Mouse (Mus musculus) MEL (cell line): ENCODE measurements around the gene Lamp1. TPM values are rescaled to one million over a fixed set of nuclear protein-coding genes. Genes with fewer than 3 reads are reported as not detected.

Experiments
- DNase-seq: peaks from one replicate; pipeline ENCODE4 v3.0.0; 2011; ENCODE audit warnings: low read depth, low spot score
- H3K27ac ChIP-seq: 2 replicates; pipeline ENCODE4 v1.5.1; 2012; ENCODE audit warnings: low read depth, mild to moderate bottlenecking, control low read depth, low read length, moderate library complexity; ENCODE audit not compliant: control insufficient read depth
- H3K27me3 ChIP-seq, 2 experiments: fragments of 150-350 bp in 1 of 2; sonication (generic) in 1 of 2; 2 replicates each; pipeline ENCODE4 v1.6.1; 2012; ENCODE audit warnings: low read length in 2 of 2, mild to moderate bottlenecking in 2 of 2, improper control_type of control experiment in 1 of 2, moderate library complexity in 1 of 2; ENCODE audit not compliant: insufficient read depth in 2 of 2, control insufficient read depth in 1 of 2
- H3K36me3 ChIP-seq, 2 experiments: 2 replicates each; pipeline ENCODE4 v1.6.1; 2012 to 2014; ENCODE audit warnings: low read length in 2 of 2, improper control_type of control experiment in 1 of 2, inconsistent platforms in 1 of 2, mild to moderate bottlenecking in 1 of 2; ENCODE audit not compliant: insufficient read depth in 2 of 2, control insufficient read depth in 1 of 2
- H3K4me1 ChIP-seq, 2 experiments: fragments of 150-350 bp in 1 of 2; sonication (generic) in 1 of 2; 2 replicates each; pipeline ENCODE4 v1.6.1; 2012; ENCODE audit warnings: low read length in 2 of 2, improper control_type of control experiment in 1 of 2, mild to moderate bottlenecking in 1 of 2; ENCODE audit not compliant: insufficient read depth in 2 of 2, control insufficient read depth in 1 of 2
- H3K4me3 ChIP-seq, 2 experiments: fragments of 150-350 bp in 1 of 2; sonication (generic) in 1 of 2; 2 replicates each; pipeline ENCODE4 v1.5.1; 2012; ENCODE audit warnings: low read depth in 2 of 2, low read length in 2 of 2, mild to moderate bottlenecking in 2 of 2, moderate library complexity in 2 of 2, control low read depth in 1 of 2, improper control_type of control experiment in 1 of 2; ENCODE audit not compliant: control insufficient read depth in 1 of 2, insufficient read depth in 1 of 2
- H3K79me2 ChIP-seq: 2 replicates; pipeline ENCODE4 v1.6.1; 2012; ENCODE audit warnings: mild to moderate bottlenecking, low read length, moderate library complexity; ENCODE audit not compliant: control insufficient read depth, poor library complexity, insufficient read depth
- H3K9ac ChIP-seq: 2 replicates; pipeline ENCODE4 v1.6.1; 2012; ENCODE audit warnings: low read depth, mild to moderate bottlenecking, control low read depth, low read length, moderate library complexity; ENCODE audit not compliant: control insufficient read depth, poor library complexity, severe bottlenecking
- H3K9me3 ChIP-seq: fragments of 150-350 bp; sonication (generic); replicated peaks from 2 replicates; pipeline ENCODE4 v1.6.1; 2012; ENCODE audit warnings: mild to moderate bottlenecking, low read length, improper control_type of control experiment, moderate library complexity; ENCODE audit not compliant: insufficient read depth
- CHD1 ChIP-seq: IDR thresholded peaks from 2 replicates; pipeline ENCODE4 v1.6.1; 2012; ENCODE audit warnings: low read depth, mild to moderate bottlenecking, inconsistent platforms, low read length, improper control_type of control experiment
- CTCF ChIP-seq, 3 experiments: IDR thresholded peaks in 2 of 3; conservative IDR thresholded peaks in 1 of 3; 2 replicates each; pipeline ENCODE4 v1.5.1; 2011 to 2012; ENCODE audit warnings: low read length in 3 of 3, low read depth in 2 of 3, mild to moderate bottlenecking in 2 of 3, improper control_type of control experiment in 1 of 3, inconsistent platforms in 1 of 3, mixed read lengths in 1 of 3, moderate library complexity in 1 of 3; ENCODE audit not compliant: control insufficient read depth in 1 of 3, insufficient read depth in 1 of 3, poor library complexity in 1 of 3, severe bottlenecking in 1 of 3
- ELF1 ChIP-seq: IDR thresholded peaks from 2 replicates; pipeline ENCODE4 v1.6.1; 2014; ENCODE audit warnings: low read depth, mild to moderate bottlenecking, inconsistent platforms, low read length, improper control_type of control experiment, moderate library complexity
- EP300 ChIP-seq, 2 experiments: IDR thresholded peaks; 2 replicates each; pipeline ENCODE4 v1.6.1; 2011; ENCODE audit warnings: improper control_type of control experiment in 2 of 2, low read length in 2 of 2, low read depth in 1 of 2, mild to moderate bottlenecking in 1 of 2
- GABPA ChIP-seq: IDR thresholded peaks from 2 replicates; pipeline ENCODE4 v1.6.1; 2012; ENCODE audit warnings: low read depth, mild to moderate bottlenecking, inconsistent platforms, low read length, improper control_type of control experiment, moderate library complexity
- HCFC1 ChIP-seq: IDR thresholded peaks from 2 replicates; pipeline ENCODE4 v1.6.1; 2012; ENCODE audit warnings: low read depth, mild to moderate bottlenecking, inconsistent platforms, low read length, improper control_type of control experiment, moderate library complexity
- JUND ChIP-seq: IDR thresholded peaks from 2 replicates; pipeline ENCODE4 v1.6.1; 2011; ENCODE audit warnings: low read depth, mild to moderate bottlenecking, improper control_type of control experiment, low read length
- KAT2A ChIP-seq: conservative IDR thresholded peaks from 2 replicates; pipeline ENCODE4 v1.6.1; 2012; ENCODE audit warnings: low read depth, low read length, improper control_type of control experiment, inconsistent platforms
- MAX ChIP-seq: IDR thresholded peaks from 2 replicates; pipeline ENCODE4 v1.6.1; 2011; ENCODE audit warnings: low read length, improper control_type of control experiment
- MAZ ChIP-seq: IDR thresholded peaks from 2 replicates; pipeline ENCODE4 v1.6.1; 2012; ENCODE audit warnings: low read depth, mild to moderate bottlenecking, inconsistent platforms, low read length, improper control_type of control experiment
- MXI1 ChIP-seq: IDR thresholded peaks from 2 replicates; pipeline ENCODE4 v1.6.1; 2011; ENCODE audit warnings: mild to moderate bottlenecking, low read depth, low read length, improper control_type of control experiment
- NELFE ChIP-seq: IDR thresholded peaks from 2 replicates; pipeline ENCODE4 v1.6.1; 2011; ENCODE audit warnings: low read depth, low read length, improper control_type of control experiment
- POLR2A ChIP-seq, 2 experiments: IDR thresholded peaks; 2 replicates each; pipeline ENCODE4 v1.6.1; 2011 to 2012; ENCODE audit warnings: low read length in 2 of 2, mild to moderate bottlenecking in 2 of 2, control low read depth in 1 of 2, improper control_type of control experiment in 1 of 2, low read depth in 1 of 2, moderate library complexity in 1 of 2; ENCODE audit not compliant: control insufficient read depth in 1 of 2, insufficient read depth in 1 of 2, poor library complexity in 1 of 2
- RAD21 ChIP-seq: IDR thresholded peaks from 2 replicates; pipeline ENCODE4 v1.6.1; 2011; ENCODE audit warnings: mild to moderate bottlenecking, low read depth, low read length, improper control_type of control experiment
- SIN3A ChIP-seq: IDR thresholded peaks from 2 replicates; pipeline ENCODE4 v1.6.1; 2012; ENCODE audit warnings: low read length, improper control_type of control experiment, inconsistent platforms
- SMC3 ChIP-seq: IDR thresholded peaks from 2 replicates; pipeline ENCODE4 v1.6.1; 2011; ENCODE audit warnings: low read depth, low read length, improper control_type of control experiment
- TBP ChIP-seq: IDR thresholded peaks from 2 replicates; pipeline ENCODE4 v1.8.0; 2011; ENCODE audit warnings: low read depth, low read length, improper control_type of control experiment
- TCF12 ChIP-seq: IDR thresholded peaks from 2 replicates; pipeline ENCODE4 v1.6.1; 2014; ENCODE audit warnings: low read depth, mild to moderate bottlenecking, inconsistent platforms, low read length, improper control_type of control experiment, moderate library complexity
- UBTF ChIP-seq: IDR thresholded peaks from 2 replicates; pipeline ENCODE4 v1.6.1; 2012; ENCODE audit warnings: low read depth, mild to moderate bottlenecking, inconsistent platforms, low read length, improper control_type of control experiment, moderate library complexity, borderline replicate concordance; ENCODE audit not compliant: insufficient read depth
- USF2 ChIP-seq, 2 experiments: IDR thresholded peaks; 2 replicates each; pipeline ENCODE4 v1.6.1; 2011 to 2012; ENCODE audit warnings: improper control_type of control experiment in 2 of 2, low read length in 2 of 2, borderline replicate concordance in 1 of 2, inconsistent platforms in 1 of 2, low read depth in 1 of 2, mild to moderate bottlenecking in 1 of 2; ENCODE audit not compliant: insufficient read depth in 1 of 2
- ZC3H11A ChIP-seq: IDR thresholded peaks from 2 replicates; pipeline ENCODE4 v1.6.1; 2012; ENCODE audit warnings: low read depth, mild to moderate bottlenecking, inconsistent platforms, low read length, improper control_type of control experiment
- ZNF384 ChIP-seq: IDR thresholded peaks from 2 replicates; pipeline ENCODE4 v1.6.1; 2012; ENCODE audit warnings: low read depth, mild to moderate bottlenecking, inconsistent platforms, low read length, improper control_type of control experiment
- polyA plus RNA-seq, 2 experiments: library from polyadenylated mRNA; stranded (reverse) in 1 of 2; unstranded in 1 of 2; fragments of >175 nt in 1 of 2; fragments of >200 nt in 1 of 2; gene quantifications; 2 replicates each; pipeline versions ENCODE4 v1.2.1 to v1.2.4; 2012; ENCODE audit warnings: low replicate concordance in 2 of 2, low read depth in 1 of 2; ENCODE audit not compliant: insufficient read length in 2 of 2, insufficient read depth in 1 of 2, missing spikeins in 1 of 2
- total RNA-seq: library from RNA; depleted of rRNA; stranded (reverse); fragments of 300-350 nt; gene quantifications from 2 replicates; pipeline ENCODE4 v1.2.3, GENCODE M21; 2012

Lamp1 gene
- total and polyA plus RNA-seq, 3 experiments, result 109 to 233 (median 191) TPM

GRCm38 (mm10) chr8:13206290-13206689 is 47.3 kb downstream of the Lamp1 start:
- no peaks in the 10 kb centered on the region for H3K27me3 ChIP-seq
- H3K9ac ChIP-seq, result no peak overlapping the region

GRCm38 (mm10) chr8:13208627-13209355 is 49.8 kb downstream of the Lamp1 start:
- H3K27ac ChIP-seq, result peak overlapping the region; percentile 48; the same call in 1 of the 2 replicates
- H3K4me1 ChIP-seq, result peaks cover 25 to 58% of the 10 kb centered on the region in 2 experiments
- no peaks in the 10 kb centered on the region for H3K9me3 ChIP-seq
- no peak overlapping the region; the same call in 1 of the 2 replicates for H3K9ac ChIP-seq
- 0 out of 2 replicates have a peak, but pooled peaks have one; percentile 64 for TF ChIP-seq MAZ
- peak; percentile 57; the same call in 1 of the 2 replicates for TF ChIP-seq HCFC1
- no peak for TF ChIP-seq KAT2A
- peak; percentile 39; the same call in 1 of the 2 replicates for TF ChIP-seq MAX
- TF ChIP-seq POLR2A (IDR thresholded peaks at IDR 0.05; ENCODE audit: control insufficient read depth in 1 of 2, insufficient read depth in 1 of 2, low read depth in 1 of 2, low read length in 2 of 2, poor library complexity in 1 of 2), result peak in 1 of 2 experiments; percentile 37; a peak in 1 of 4 replicates
- 0 out of 2 replicates have a peak, but pooled peaks have one; percentile 17 for TF ChIP-seq ZNF384
- peak; percentile 54 to 81 (median 68) for TF ChIP-seq CTCF (IDR thresholded peaks at IDR 0.05 in 2 of 3, conservative IDR thresholded peaks at IDR 0.05 in 1 of 3; ENCODE audit: control insufficient read depth in 1 of 3, insufficient read depth in 1 of 3, low read depth in 2 of 3, low read length in 3 of 3, poor library complexity in 1 of 3, severe bottlenecking in 1 of 3)
- 0 out of 2 replicates have a peak, but pooled peaks have one; percentile 49 for TF ChIP-seq JUND
- TF ChIP-seq UBTF, result no peak
- TF ChIP-seq EP300 (IDR thresholded peaks at IDR 0.05; ENCODE audit: low read depth in 1 of 2, low read length in 2 of 2), result peak; percentile 36 to 37; a peak in 1 of 4 replicates
- TF ChIP-seq ELF1, result 0 out of 2 replicates have a peak, but pooled peaks have one; percentile 23
- TF ChIP-seq GABPA, result no peak
- TF ChIP-seq CHD1, result no peak
- peak; percentile 26; the same call in 1 of the 2 replicates for TF ChIP-seq TBP
- TF ChIP-seq ZC3H11A, result peak; percentile 67
- TF ChIP-seq NELFE, result 0 out of 2 replicates have a peak, but pooled peaks have one; percentile 21
- peak; percentile 75 for TF ChIP-seq SIN3A
- TF ChIP-seq SMC3, result peak; percentile 73
- TF ChIP-seq TCF12, result 0 out of 2 replicates have a peak, but pooled peaks have one; percentile 20
- peak; percentile 78 for TF ChIP-seq MXI1
- TF ChIP-seq RAD21, result peak; percentile 83
- TF ChIP-seq USF2 (IDR thresholded peaks at IDR 0.05; ENCODE audit: borderline replicate concordance in 1 of 2, insufficient read depth in 1 of 2, low read depth in 1 of 2, low read length in 2 of 2), result no peak
- H3K4me3 ChIP-seq, result no peak overlapping the region; a peak in 1 of 4 replicates
- H3K27me3 ChIP-seq, result no peaks in the 10 kb centered on the region
- no peaks in the 10 kb centered on the region for H3K79me2 ChIP-seq
- DNase-seq, result peak; percentile 87
- H3K36me3 ChIP-seq, result peaks cover 0 to 38% of the 10 kb centered on the region in 2 experiments; a peak in 2 of 4 replicates

More at GRCm38 (mm10) chr8:13206290-13206689, 47.3 kb downstream of the Lamp1 start:
- no peak overlapping the region for H3K4me3 ChIP-seq
- peaks cover 0 to 52% of the 10 kb centered on the region in 2 experiments; a peak in 2 of 4 replicates for H3K36me3 ChIP-seq
- no peaks in the 10 kb centered on the region for H3K9me3 ChIP-seq
- H3K4me1 ChIP-seq, result peaks cover 22 to 66% of the 10 kb centered on the region in 2 experiments
- no peaks in the 10 kb centered on the region for H3K79me2 ChIP-seq
- peak; percentile 47 for DNase-seq
- H3K27ac ChIP-seq, result no peak overlapping the region
- TF ChIP-seq MXI1 (0 out of 2 replicates have a peak, but pooled peaks have one; percentile 23), TBP (no peak)
- TF ChIP-seq, all 39 proteins: peak for 1
